Mouse (Mus musculus) thymus, postnatal 36 days (tissue): ENCODE data around the gene Mier2.

ENCODE experiments used
- DNase-seq, 2 experiments: peaks; one replicate each; pipeline ENCODE4 v3.0.0; 2022; ENCODE audit warnings: mixed read lengths in 2 of 2

Mier2 gene

DNA sequence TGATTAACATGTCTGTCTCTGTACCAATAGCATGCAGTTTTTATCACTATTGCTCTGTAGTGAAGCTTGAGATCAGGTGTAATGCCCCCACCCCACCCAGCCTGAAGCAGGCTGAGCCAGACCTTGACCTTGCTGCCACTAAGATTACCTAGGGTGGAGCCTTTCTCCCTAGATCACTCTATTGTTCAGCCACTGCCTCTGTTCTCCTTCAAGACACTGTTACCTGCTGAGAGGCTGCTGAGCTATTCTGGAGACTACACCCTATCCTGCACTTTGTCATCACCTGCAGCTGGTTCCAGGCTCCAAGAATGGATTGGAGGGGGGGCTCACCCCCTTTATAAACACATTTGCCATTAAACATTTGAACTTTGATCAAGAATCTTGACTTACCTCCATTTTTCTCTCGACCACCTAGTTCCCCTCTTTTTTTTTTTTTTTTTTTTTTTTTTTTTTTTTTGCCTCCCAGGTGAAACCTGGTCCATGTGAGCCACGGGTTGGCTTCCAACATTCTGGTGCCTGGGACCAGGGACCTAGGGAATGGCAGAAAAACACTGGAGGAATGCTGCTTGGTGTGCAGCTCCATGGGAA is 58.2 kb downstream of the Mier2 start:
- DNase-seq: no peak

DNA sequence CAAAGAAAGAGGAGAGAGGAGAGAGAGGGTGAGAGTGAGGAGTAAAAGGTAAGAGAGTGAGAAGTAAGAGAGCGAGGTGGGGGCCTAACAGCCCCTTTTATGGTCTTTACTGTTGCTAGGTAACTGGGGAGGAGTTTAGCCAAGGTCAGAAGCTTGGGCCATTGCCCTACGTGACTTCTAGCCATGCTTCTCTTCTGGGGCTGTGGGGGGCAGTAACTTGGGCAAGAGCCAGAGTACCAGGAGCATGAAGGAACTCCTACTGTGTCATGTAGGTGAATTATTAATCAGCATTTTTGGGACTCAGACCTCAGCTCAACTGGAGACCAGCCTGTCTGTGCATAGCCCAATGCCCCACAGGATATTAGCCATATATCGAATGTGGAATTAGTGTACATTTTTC is 59.1 kb downstream of the Mier2 start:
- no peak for DNase-seq
